Mouse (Mus musculus): ENCODE data around the gene Ube2f.

Ube2f gene

DNA sequence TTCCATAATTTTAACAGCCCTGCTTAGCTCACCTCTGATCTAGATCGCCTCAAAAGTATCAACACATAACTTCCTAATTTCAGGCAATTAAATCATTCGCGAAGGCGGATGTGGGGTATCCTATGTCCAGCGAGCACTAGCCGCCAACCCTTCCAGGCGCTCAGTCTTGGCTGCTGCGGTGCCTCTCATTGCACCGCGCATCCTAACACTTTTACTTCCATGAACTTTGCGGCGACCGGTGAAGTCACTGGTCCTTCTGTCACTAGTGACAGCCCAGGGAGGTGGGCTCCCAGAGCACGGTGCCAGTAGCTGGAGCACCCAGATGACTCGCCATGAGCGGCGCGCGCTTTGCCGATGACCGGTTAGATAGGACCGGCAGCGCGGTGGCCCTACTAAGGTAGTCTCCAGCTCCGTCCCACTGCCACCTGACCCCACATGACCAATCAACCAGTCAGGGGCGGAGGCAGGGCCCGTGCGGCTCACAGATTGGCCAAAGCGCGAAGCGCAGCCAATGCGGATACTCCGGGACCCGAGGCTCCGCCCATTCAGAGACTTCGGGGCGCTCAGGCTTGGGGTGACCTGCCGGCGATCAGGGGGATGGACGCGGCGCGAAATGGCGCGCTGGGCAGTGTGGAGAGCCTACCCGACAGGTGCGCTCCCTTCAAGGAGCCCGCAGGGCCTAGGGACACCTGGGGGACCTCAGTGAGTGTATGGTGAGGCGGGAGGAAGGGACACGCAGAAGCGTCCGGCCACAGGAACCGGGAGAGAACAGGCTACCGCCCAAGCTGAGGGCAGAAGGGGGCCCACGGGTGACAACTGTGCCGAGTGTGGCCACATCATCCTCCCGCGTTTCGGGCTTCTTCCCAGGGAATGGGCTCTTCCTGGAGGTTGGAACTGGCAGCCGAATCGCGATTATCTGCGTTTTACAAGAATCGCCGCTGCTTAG is 48.0 kb downstream of the Ube2f start, which contains the start of gene Scly:
Scly (plus strand) TSS at position 540 of the 946 bp plus-strand sequence.
- DNase-seq (ENCODE audit: low spot score): peak; percentile 91

DNA sequence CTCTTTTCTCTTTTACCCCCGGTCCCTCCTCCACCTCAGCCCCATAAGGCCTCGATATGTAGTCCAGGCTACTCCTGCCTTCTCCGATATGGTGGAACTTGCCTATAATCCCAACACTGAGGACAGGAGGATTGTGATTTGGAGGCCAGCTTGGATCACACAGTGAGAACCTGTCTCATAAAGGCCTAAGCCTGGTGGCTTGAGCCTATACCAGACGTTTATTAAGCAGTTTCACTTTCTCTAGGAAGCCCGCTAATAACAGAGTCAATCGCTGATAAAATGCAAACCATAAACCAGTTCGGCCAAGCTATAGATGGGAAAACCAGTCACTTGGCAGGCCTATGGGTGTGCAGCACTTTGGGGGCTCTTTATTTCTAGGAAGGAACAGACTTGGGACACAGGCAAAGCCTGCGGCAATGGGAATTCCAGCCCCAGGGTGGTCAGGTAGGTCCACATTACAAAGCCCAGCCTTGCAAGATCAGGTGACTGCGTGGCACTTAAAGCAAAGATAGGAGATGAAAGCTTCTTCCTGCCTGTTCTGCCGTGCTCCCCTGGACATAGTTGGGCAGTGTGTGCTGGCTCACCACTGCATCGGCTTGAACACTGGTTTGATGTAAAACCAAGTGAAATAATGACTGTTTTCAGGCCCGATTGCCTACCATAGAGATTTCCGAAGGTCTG is 49.1 kb downstream of the Ube2f start:
- DNase-seq (ENCODE audit: low spot score): no peak

DNA sequence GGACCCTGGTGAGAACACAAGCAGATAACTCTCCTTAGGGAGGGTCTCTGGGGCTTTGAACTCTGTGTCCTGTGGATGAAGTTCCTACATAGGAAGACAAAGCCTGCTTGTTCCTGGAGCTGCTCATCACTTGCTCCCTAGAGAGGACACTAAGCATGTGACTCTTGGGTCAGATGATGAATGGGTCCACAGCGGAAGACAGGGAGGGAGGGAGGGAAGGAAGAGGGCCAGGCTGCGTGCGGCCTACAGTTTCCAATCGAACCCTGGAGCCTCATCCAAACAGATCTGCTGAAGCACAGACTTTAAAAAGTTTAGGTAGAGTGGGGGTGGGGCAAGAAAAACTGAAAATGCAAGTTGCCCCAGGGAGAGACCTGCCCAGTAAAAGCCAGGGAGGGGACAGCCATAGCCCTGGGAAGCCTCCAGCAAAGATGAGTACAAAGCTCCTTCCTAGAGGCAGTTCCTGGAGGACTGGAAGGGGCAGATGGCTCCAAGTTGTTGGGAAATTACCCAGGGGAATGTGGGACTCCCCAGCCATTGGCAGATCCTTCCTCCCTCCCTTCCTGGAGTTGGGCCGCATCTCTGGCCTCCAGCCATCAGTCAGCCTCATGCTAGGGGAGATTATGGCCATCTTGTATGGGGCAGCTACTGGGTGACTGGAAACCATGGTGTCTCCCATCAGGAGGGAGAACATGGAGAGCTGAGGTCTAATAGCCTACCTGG is 49.8 kb downstream of the Ube2f start:
- DNase-seq (ENCODE audit: low spot score): peak; percentile 13

DNA sequence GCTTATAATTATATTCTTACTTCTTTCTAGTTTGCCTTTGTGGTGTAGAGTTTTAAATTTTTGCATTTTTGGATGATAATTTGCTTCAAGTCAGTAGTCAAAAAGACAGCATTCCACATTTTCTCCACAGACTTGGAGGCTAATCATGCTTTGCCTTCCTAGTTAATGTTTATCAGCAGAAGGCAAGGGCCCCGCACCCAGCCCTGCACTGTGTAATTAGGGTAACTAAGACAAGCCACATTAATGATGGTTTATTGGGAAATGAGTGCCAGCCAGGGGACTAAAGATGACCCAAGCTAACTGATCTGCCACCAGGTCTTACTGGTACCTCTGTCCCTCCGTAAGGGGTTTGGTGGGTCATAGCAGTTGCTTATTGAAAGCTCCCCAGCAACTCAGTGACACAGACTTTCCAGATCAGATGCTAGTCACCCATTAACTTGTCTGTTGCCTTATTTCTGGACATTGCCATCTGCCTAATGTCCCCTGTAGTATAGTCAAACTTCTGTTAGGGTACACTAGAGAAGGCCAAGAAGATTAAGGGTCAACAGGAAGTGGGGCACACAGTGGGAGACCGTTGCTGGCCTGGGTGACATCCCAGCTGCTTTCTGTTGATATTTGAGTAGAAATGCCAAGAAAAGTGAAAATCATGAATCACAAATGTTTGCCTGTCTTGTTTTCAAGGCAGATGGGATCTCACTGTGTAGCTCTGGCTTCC is 51.3 kb downstream of the Ube2f start:
- DNase-seq (ENCODE audit: low spot score): no peak

DNA sequence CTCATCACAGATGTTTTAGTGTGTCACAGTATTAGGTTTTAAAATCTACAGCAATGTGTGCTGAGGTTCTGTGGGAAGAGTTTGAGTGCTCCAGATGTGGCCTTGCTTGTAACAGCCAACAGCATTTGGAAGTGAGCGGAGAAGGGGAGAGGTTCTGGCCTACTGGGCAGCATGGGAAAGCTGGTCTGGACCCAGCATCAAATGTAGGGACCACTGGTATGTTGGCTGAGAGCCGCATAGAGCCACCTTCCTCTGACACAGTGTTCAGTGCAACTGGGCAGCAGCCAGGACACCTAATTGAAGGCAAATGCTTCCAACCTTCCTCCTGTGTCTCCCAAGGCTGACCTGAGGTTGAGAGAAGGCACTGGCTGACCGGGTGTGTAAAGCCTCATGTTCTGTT is 51.9 kb downstream of the Ube2f start:
- DNase-seq (ENCODE audit: low spot score): no peak

DNA sequence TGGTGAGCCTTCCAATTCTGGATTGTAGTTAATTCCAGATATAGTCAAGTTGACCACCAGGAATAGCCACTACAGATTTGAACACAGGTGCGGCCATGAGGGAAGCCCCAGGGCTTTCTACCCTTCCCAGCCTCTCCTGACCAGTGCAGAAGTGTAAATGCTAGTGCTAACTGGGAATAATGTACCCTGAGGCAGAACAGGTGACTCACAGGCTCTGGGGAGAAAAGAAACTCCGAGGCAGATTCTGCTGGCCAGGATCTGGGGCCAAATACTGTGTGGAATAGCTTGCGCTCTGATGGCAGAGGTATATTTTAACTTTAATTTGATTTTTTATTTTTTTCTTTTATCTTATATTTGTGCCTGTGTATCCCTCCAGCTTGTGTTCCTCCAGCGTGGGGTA is 54.5 kb downstream of the Ube2f start:
- DNase-seq (ENCODE audit: low spot score): no peak

DNA sequence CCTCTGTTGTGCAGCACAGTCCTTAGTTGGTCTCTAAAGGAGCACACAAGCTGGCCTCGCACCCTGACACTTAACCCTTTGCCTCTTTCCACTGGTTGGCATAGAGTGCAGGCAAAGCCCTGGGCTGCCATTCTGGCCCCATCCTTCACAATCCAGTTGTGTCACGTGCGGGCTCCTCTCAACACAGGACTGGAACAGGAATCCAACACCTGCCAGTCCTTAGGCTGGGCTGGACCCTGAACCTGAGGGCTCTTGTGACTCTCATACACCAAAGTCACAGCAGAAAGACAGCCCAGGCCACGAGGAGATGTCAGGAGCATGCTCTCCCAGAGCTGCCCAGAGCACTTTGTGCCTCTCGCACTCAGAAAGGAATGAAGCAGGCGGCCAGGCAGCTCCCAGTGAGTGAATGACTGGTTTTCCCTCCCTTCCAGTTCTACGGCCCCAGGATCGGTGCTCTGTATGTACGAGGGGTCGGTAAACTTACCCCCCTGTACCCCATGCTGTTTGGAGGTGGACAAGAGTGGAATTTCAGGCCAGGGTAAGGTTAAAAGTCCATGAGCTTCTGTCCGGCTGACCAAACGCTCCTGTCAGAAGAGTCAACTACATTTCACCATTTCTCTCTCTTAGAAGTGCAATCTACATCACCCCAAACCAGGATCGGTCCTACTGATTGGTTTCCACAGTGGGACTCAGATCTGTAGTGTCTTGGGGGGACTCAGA is 59.4 kb downstream of the Ube2f start:
- no peak for DNase-seq (ENCODE audit: low spot score)

DNA sequence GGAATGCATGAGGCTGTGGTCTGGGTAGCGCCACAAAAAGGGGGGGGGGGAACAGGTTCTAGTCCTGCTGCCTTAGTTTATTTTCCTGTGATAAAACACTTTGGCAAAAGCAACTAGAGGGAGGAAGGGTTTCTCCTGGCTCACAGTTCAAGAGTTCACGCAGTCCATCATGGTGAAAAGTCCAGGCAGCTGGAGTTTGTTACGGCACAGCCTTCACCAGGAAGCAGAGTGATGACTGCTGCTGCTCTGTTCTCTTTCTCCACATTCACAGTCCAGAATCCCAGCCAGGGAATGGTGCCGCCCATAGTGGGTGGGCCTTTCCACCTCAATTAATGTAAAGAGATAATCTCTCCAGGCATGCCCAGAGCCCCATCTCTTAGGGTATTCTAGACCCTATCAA is 62.2 kb downstream of the Ube2f start:
- no peak for DNase-seq (ENCODE audit: low spot score)

DNA sequence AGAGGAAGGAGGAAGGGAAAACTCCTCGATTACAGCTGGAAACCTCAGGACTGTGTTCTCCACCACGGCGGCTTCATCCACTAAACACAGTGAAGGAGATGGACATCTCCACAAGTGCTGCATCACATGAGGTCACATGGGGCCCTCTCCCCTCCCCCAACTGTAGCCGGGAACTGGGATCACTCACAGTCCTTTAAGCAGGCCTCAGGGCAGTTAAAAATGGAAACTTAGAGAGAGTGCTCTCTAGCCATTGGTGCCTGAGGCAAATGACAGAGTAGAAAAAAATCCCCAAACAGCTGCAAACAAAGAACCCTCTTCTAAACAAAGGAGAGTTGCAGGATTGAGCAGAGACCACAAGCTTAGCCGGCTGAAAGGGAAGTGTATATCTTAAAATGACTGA is 63.1 kb downstream of the Ube2f start:
- no peak for DNase-seq (ENCODE audit: low spot score)

DNA sequence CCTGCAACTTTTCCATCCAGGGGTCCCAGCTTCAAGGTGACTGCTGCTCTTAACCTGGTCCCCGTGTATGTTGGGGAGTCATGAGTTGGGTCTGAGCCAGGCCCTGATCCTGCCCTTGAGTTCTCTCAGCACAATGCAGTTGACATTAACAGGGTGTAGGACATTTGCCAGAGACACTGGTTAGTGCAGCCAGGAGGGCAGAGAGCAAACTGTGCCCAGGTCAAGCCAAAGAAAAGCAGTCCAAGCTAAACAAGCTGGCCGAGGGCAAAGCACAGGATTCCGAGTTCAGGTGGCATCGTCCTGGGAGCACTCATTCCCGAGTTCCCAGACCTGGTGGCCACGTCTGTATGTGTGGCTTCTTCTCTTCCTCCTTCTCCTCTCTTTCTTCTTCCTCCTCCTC is 67.6 kb downstream of the Ube2f start:
- DNase-seq (ENCODE audit: low spot score): no peak

DNA sequence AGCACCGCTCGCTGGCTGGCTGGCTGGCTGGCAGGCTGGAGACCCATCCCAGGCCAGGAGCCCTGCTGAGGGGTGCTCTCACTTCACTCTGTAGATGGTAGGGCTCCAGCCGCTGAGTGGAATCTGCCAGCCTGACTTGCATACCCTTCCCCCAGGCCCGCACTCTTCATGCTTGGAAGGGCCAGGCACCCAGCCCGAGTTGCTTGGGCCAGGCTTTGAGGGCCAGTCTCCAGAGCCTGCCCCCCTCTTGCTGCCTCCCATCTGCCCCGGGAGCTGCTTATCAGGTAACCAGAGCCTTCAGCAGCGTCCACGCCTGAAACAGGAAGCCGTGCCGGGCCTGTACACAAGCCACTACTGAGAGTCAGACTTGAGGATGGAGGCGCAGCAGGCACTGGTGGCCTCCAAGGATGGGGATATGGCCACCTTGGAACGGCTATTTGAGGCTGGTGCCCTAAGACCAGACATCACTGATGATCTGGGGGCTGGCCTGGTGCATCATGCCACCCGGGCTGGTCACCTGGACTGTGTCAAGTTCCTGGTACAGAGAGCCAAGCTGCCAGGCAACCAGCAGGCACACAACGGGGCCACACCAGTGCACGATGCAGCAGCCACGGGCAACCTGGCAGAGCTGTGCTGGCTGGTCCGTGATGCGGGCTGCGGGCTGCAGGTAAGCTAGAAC is 71.8 kb downstream of the Ube2f start, which contains the start of gene Espnl:
Espnl (plus strand) TSS at position 316 of the 679 bp plus-strand sequence.
- no peak for DNase-seq (ENCODE audit: low spot score)

DNA sequence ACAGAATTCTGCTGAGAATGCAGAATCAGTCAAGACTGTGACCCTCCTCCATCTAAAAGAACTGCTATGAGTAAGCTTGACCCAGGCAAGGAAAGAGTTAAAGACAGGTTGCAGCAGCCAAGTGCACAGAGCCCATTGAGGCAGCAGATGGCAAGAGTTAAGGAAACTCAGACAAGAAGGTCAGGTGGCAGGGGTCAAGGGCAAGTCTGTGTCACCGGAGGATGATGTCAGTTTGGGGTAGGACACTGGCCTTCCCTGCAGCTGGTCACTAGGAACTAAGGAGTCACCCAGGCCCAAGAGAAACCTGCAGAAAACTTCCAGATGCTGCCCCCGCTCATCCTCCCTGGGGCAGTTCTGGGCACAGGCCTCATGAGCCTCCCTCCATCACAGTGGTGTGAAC is 74.5 kb downstream of the Ube2f start:
- DNase-seq (ENCODE audit: low spot score): no peak

DNA sequence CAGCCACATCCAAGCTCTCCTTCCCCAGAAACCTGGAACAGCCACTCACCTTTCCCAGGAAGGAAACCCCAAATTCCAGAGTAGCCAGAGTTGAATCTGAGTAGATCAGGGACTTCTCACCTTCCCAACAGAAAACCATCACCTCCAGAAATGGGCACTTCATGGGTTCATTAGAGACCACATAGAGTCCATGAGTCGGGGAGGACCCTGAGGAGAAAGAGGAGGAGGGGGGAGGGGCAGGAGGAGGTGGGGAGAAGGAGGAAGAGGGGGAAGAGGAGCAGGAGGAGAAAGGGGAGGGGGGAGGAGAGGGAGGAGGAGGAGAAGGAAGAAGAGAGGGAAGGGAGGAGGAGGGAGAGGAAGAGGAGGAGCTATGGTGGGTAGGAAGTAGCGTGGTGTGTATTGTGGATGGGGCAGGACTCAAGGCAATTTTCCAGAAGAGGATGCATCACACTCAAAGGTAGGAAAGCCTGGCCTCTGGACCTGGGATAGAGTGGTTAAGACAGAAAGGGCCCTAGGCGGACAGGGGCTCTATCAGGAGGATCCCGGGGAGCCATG is 75.5 kb downstream of the Ube2f start:
- DNase-seq (ENCODE audit: low spot score): no peak

DNA sequence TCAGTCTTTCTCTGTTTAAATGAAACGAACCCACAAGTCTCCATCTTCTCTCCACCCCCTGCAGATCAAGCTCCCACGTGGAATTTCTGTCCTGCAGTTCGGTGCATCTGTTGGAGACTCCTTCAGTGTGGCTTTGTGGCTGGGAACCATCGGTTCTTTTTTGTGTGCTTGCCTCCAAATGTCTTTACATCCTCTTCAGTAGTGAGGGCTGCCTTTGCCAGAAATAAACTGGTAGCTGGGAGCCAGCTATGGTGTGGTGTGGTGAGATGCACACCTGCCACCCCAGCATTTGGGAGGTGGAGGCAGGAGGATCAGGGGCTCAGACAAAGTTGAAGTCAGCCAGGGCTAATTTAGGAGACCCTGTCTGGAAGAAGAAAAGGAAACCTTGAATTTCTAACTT is 82.0 kb downstream of the Ube2f start:
- DNase-seq (ENCODE audit: low spot score): no peak

DNA sequence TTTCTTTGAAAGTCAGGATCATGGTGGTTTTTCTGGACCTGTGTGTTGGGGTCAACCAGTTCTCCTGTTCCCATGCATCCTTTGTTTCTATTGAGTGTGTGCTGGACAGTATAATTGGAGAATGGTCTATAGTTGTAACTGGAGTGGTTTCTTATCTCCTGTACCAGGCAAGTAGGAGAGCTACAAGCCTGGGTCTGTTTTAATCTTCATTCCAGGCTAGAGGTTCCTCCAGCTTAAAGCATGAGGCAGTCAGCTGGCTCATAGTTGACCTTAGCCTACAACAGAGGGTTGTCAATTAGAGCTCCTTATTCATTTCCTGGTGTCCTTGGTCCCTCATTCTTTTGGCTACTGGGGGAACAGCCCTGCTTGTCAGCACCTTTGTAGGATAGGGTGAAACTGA is 83.5 kb downstream of the Ube2f start:
- DNase-seq (ENCODE audit: low spot score): no peak

DNA sequence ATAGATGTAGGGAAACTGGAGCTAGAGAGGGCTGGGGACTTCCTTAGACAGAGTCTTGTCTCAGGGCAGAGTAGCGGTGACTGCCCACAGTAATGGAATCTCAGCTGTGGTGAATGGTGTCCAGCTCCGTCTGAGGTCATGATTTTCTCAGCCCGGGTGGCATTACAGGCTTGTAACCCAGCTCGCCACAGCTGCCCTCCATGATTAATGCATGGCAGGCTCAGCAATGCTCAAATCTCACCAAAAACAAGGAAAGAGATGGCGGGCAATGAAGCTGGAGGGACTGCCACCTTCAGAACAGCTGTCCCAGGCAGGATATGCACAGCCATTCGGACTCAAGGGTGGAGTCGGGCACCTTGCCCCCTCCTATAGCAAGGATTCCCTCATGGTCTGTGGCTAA is 87.3 kb downstream of the Ube2f start:
- DNase-seq (ENCODE audit: low spot score): no peak
